Mouse (Mus musculus) heart, postnatal 36 days (tissue): ENCODE data around the gene Robo4. TPM values are rescaled to one million over a fixed set of nuclear protein-coding genes. Genes with fewer than 3 reads are reported as not detected.

Source experiments
- DNase-seq, 2 experiments: peaks; one replicate each; pipeline ENCODE4 v3.0.0; 2021 to 2022
- intact Hi-C: fragments of 180-260 bp; cut with DNase I; formaldehyde crosslinking; loops from one replicate; pipeline ENCODE4 v1.15.1; 2025
- total RNA-seq, 2 experiments: library from RNA; stranded (reverse); gene quantifications; 2 replicates each; pipeline ENCODE4 v1.2.3; 2021

The Robo4 gene
- total RNA-seq, result 10 to 100 TPM; 29.6 to 38.7 TPM

DNA sequence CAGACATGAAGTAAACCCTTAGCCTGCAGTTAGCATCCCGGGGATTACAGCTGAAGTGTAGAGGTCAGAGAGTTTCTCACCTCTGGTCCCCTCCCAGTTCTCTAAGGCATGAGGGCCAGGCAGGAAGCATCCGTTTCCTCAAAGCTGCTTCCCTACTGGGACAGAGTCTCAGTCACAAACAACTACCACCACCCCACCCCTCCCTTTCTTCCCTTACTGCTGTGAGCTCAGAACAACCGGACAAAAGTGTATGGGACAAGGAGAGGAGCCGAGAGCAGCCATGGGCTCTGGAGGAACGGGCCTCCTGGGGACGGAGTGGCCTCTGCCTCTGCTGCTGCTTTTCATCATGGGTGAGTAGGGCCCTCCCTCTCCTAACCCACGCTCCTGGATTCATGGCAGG, at the start of gene Robo4:
Robo4 (plus strand) TSS at position 96 of the 400 bp plus-strand sequence.
- peak in 1 of 2 experiments; percentile 37 for DNase-seq

DNA sequence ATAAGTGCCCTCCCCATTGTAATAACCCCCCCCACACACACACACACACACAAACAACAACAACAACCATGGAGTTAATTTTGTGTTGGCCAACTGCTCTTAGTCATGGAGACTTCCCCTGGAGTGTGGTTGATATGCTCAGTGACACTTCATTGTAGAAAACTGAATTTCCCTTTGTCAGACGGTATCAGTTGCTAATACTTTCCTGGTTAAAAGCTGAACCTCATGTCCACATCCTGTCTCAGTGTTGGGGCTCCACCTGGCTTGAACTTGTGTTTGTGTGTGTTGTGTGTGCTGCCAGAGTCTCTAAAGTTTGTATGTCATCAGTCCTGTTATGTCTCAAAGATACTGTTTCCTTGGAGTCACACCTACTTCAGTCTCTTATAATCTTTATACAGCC, 47.2 kb upstream of the Robo4 start:
- intact Hi-C loops, result no loop called here
- no peak for DNase-seq

More for the DNA sequence above, at the start of gene Robo4:
- intact Hi-C loops, result loop anchor here (1.0 to 5.0 kb wide), 2 partner anchors 35 to 128 kb away; partner anchors contain the start of gene Hepacam

GRCm38 (mm10) chr9:37358713-37359330, 42.9 kb upstream of the Robo4 start:
- DNase-seq, result no peak
- intact Hi-C loops, result no loop called here

GRCm38 (mm10) chr9:37359331-37360220, 42.1 kb upstream of the Robo4 start:
- intact Hi-C loops, result no loop called here
- no peak for DNase-seq

DNA sequence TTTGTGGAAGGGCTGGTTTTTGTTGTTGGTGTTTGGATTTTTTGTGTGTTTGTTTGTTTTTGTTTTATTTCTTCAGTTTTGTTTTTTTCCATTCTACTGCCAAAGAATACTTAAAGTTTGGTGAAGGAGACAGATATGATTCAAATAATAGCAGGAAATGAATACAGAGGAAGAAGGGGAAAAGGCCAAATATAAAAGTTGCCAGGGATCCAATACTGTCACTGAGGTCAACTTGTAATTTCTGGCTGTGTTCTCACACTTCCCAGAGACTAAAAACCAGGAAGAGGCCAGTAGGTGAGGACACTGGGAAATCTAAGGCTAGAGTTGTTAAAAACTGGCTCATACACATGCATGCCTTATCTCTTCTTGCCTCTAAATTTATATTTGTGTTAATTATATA, 39.6 kb upstream of the Robo4 start:
- intact Hi-C loops, result no loop called here
- DNase-seq, result no peak

GRCm38 (mm10) chr9:37362881-37363280, 38.8 kb upstream of the Robo4 start:
- intact Hi-C loops, result no loop called here
- no peak for DNase-seq

DNA sequence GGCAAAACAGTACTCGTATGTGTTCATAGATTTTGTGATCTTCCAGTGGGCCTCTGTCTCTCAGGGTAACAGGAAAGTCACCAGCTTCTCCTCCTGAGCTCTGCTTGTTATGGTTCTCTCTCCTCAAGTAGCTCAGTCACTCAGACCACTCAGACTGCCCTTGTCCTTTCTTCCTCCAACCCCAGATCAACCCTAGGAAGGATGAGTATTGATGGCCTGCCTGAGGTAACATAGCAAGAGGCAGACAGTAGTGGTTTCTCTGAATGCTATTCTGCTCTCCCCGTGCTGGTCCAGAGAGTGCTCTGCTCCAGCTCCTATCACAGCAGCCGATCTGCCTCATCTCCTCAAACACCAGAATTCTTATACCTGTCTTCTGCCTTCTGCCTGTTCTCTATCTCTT, 38.1 kb upstream of the Robo4 start:
- intact Hi-C loops, result no loop called here
- no peak for DNase-seq

GRCm38 (mm10) chr9:37364392-37364791, 37.3 kb upstream of the Robo4 start:
- intact Hi-C loops, result no loop called here
- no peak for DNase-seq

GRCm38 (mm10) chr9:37365706-37366105, 36.0 kb upstream of the Robo4 start:
- intact Hi-C loops, result loop anchor here (5.0 kb wide), 1 partner anchor 37 kb away; the partner anchor contains the start of gene Robo4
- DNase-seq, result no peak

- intact Hi-C loops, result loop anchor here (5.0 kb wide), 1 partner anchor 35 kb away; the partner anchor contains the start of gene Robo4
- DNase-seq, result no peak
Observed at GRCm38 (mm10) chr9:37367301-37368080, 34.2 kb upstream of the Robo4 start, which contains the start of gene Hepacam. TSS of gene Hepacam (plus strand) at chr9:37367351.

DNA sequence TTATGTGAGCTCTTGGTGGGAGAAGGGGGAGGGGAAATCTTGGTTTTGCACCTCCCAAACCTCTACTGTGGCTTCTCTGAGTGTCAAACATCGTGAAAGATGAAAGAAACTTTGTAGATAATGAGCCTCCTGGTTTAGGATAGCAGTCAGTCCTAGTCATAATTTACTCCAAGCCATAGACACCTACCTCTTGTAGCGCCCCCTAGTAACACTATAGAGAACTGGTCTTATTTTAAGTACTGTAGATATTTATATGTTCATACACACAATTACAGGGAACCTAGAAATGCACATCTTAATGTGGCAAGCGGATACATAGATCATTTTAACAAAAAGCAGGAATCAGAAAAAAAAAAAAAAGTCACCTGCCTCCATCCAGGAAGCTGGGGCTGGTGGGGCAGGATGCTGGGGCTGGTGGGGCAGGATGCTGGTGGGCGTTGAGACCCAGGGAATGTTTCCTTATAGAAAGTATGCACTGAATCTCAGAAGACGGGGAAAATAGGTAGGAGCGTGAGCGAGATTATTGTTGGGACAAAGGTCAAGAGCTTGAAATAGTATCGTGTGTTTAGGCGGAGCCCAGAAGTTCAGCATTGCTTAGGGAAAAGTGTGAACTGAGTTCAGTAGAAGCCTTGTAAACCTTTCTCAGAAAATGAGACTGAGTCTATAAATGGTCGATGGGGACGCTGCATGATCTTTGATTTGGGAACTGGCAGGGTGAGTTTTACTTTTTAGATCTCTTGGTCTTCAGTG, 33.4 kb upstream of the Robo4 start:
- intact Hi-C loops, result loop anchor here (5.0 kb wide), 1 partner anchor 34 kb away; the partner anchor contains the start of gene Robo4
- no peak for DNase-seq

DNA sequence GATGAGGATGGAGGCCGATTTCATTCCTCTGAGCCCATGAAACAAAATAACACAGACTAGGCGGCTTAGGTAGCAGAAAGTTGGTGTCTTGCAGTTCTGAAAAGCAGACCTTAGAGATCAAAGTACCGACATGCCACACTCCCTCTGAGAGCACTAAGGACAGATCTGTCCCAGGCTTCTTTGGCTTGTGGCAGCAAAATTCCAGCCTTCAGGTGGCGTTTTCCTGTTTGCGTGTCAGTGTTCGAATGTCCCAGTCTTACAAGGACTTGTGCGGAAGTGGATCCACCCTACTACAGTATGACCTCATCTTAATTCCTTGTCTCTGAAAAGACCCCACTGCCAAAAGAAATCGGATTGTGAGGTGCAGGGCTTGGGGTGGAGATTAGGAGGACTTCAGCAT, 32.8 kb upstream of the Robo4 start:
- DNase-seq, result peak; percentile 37 to 44
- intact Hi-C loops, result loop anchor here (5.0 kb wide), 1 partner anchor 33 kb away; the partner anchor contains the start of gene Robo4

DNA sequence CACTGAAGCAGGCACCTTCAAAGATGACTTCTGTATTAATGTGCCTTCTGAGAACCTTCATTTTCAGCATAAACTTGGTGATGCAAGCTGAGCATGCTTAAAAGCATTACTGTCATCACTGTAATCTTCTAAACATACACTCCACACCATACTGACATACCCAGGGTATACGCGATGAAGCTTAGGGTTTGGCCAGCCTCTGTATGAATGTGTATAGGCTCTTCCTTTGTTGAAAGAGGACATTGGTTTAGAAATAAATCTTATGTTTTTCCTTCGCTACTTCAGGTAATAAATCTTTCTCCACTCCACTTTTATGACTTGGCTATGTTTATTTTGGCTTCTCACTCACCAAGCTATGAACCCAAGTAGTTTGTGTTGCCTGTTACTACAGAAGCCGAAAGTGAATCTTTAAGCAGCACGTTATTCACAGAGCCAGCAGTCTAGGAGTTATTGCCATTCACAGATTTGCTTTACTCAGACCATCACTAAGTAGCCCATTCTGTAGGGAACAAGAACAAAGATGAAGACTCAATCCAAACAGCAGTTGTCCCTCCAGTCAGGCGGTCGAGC, 30.4 kb upstream of the Robo4 start:
- intact Hi-C loops, result no loop called here
- DNase-seq, result no peak

DNA sequence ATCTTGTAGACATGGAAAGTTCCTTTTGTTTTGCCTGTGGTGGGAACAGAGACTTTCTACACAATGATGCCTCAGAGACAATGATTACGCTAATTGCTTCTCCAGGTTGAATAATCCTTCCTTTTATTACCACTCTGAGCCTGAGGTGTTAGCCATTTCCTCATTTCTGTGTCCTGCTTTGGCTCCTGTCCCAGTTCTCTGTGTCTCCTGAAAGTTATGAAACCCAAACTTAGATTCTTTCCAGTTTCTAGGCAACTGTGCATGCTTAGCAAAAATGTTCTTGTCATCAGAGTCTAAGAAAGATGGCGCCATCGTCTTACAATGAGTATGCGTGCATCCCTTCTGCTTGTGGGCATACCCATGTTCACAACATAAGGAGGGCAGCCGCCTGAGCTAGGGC, 26.0 kb upstream of the Robo4 start:
- intact Hi-C loops, result no loop called here
- no peak for DNase-seq

GRCm38 (mm10) chr9:37383161-37383560, 18.5 kb upstream of the Robo4 start:
- no peak for DNase-seq
- intact Hi-C loops, result no loop called here

GRCm38 (mm10) chr9:37384284-37385182, 17.2 kb upstream of the Robo4 start:
- peak; percentile 49 for DNase-seq
- intact Hi-C loops, result loop anchor here (2.0 kb wide), 1 partner anchor 14 kb away; no protein-coding TSS in a partner anchor

GRCm38 (mm10) chr9:37390891-37391290, 10.8 kb upstream of the Robo4 start:
- no peak for DNase-seq
- intact Hi-C loops, result no loop called here

DNA sequence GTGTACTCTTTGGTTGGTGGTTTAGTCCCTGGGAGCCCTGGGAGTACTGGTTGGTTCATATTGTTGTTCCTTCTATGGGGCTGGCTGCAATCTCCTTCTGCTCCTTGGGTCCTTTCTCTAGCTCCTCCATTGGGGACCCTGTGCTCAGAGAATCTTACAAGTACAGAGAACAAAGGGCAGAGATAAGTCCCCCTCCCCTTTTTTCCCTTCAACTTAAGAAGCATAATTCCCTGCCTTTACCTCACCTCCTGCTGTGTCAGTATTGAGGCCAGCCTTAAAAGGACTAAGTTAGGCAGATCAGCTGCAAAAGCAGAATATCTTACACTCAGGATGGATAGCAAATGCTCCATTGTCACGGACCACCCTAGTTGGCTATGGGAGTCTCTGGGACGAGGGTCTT, 9.6 kb upstream of the Robo4 start:
- intact Hi-C loops, result no loop called here
- DNase-seq, result no peak
